Mouse (Mus musculus): ENCODE measurements around the gene Ffar1. TPM values are rescaled to one million over a fixed set of nuclear protein-coding genes. Genes with fewer than 3 reads are reported as not detected.

Ffar1 gene
- polyA plus RNA-seq, 1 experiment from 2014 or later = not detected

DNA sequence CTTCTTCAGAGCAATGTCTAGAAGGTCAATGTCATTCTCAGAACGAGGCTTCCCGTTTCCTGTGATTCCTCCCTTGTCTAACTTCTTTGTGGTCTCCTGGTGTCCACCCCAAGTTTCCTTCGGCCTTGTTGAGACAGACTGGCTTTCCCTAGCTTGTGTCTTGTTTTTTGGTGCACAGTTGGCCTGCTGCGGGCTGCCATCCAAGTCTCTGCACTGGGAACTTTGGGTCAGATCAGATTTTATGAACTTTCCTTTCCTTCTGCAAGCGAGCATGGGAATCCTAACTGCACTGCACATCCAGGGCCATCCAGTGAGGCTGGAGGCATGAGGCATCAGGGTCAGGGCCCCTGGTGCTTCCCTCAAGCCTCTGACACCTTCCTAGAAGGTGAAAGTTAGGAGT, 39.8 kb downstream of the Ffar1 start:
- Histone ChIP-seq H3K36me3 (no peaks in the 10 kb centered on the region), H3K4me2 (no peak overlapping the region), H3K27ac (replicated peaks) (no peak overlapping the region), H3K27me3 (no peaks in the 10 kb centered on the region), H3K4me3 (no peak overlapping the region), H3K9ac (no peak overlapping the region), H3K4me1 (replicated peaks) (no peaks in the 10 kb centered on the region), H3K9me3 (no peaks in the 10 kb centered on the region)
- no peak for ATAC-seq (ENCODE audit: low FRiP score, low read depth)
- 77% methylated on average over 5 of the region's 5 CpGs for WGBS

GRCm38 (mm10) chr7:30820854-30821445, 40.4 kb downstream of the Ffar1 start:
- Histone ChIP-seq H3K9me3 (no peaks in the 10 kb centered on the region), H3K9ac (no peak overlapping the region), H3K4me1 (replicated peaks) (no peaks in the 10 kb centered on the region), H3K27ac (replicated peaks) (no peak overlapping the region), H3K4me2 (no peak overlapping the region), H3K4me3 (no peak overlapping the region), H3K36me3 (no peaks in the 10 kb centered on the region), H3K27me3 (no peaks in the 10 kb centered on the region)
- no peak for ATAC-seq (ENCODE audit: low FRiP score, low read depth)
- WGBS = 72% methylated on average over 7 of the region's 7 CpGs

DNA sequence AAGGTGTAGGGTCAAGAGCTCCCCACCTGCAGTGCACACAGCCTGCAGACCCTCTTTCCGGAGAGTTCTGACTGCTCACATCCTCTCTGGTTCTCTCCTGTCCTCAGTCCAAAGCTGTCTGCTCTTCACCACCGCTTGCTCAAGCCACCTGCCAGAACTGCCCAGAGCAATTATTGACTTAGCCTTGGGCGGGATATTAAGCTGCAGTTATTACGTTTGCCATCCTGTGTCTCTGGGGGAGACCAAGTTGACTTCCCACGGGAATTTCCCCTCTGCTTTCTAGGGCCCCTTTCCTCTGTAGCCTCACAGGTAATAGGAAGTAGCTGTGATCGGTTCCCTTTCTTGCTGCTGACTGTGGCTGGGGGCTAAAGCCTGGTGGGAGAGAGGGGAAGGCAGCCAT, 41.2 kb downstream of the Ffar1 start:
- Histone ChIP-seq H3K27ac (replicated peaks) (no peak overlapping the region), H3K4me3 (no peak overlapping the region), H3K4me2 (no peak overlapping the region), H3K4me1 (replicated peaks) (no peaks in the 10 kb centered on the region), H3K27me3 (no peaks in the 10 kb centered on the region), H3K9me3 (no peaks in the 10 kb centered on the region), H3K9ac (no peak overlapping the region), H3K36me3 (no peaks in the 10 kb centered on the region)
- no peak for ATAC-seq (ENCODE audit: low FRiP score, low read depth)
- WGBS = 76% methylated on average over 6 of the region's 6 CpGs

DNA sequence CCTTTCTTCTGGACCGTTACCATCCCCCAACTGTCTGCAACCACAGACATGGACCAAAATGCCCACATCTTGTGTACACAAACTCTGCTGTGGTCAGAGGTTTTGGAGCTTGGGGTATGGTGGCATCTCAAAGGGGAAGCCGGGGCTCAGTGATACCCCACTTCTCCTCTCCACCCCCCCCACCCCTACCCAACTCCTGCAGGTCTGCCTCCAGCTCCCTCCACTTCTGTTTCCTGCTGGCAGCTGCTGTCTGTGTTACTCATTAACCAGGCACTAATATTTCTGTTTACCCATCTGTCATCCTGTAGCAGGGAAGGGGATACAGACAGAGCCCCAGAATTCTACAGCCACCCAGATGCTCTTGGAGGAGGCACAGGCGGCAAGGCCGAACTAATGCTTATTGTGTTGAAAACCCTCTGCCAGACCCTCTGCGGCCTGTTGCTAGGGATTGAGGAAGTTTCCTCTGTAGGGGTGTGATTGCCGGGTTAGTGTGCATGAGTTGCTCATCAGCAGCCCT, 49.0 kb downstream of the Ffar1 start:
- H3K27ac ChIP-seq (replicated peaks) = no peak overlapping the region; the same call in 1 of the 2 replicates
- ATAC-seq (ENCODE audit: low FRiP score, low read depth) = no peak
- H3K9ac ChIP-seq = no peak overlapping the region
- H3K9me3 ChIP-seq = no peaks in the 10 kb centered on the region
- no peak overlapping the region for H3K4me2 ChIP-seq
- H3K4me1 ChIP-seq (replicated peaks) = no peaks in the 10 kb centered on the region
- no peaks in the 10 kb centered on the region for H3K27me3 ChIP-seq
- H3K36me3 ChIP-seq = no peaks in the 10 kb centered on the region
- no peak overlapping the region for H3K4me3 ChIP-seq
- WGBS = 54% methylated on average over 6 of the region's 6 CpGs

DNA sequence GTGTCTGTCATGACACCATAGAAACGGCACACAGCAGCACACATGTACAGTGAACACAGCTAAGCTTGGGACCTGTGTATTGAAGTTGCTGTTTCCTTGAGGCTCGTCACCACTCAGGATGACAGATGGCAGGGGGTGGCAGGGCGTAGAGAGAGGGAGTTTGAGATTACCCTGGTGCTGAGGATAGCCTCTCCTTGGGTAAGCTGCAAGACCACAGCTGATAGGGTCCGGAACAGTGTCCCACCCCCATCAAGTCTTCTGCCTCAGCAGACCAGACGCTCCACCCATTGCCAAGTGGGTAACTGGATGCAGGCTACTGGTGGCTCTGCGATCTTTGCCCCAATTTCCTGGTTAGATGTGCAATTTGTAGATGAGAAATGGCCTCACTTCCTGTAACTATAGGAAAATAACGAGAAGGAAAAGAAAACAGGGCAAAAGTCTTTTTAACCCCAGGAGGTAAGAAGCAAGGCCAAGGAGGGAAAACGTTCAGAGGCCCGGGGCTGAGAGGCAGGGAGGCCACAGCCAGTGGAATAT, 49.5 kb downstream of the Ffar1 start:
- Histone ChIP-seq H3K4me1 (replicated peaks) (no peaks in the 10 kb centered on the region), H3K27ac (replicated peaks) (no peak overlapping the region; the same call in 1 of the 2 replicates), H3K9me3 (no peaks in the 10 kb centered on the region), H3K4me2 (no peak overlapping the region), H3K36me3 (no peaks in the 10 kb centered on the region), H3K4me3 (no peak overlapping the region), H3K27me3 (no peaks in the 10 kb centered on the region), H3K9ac (no peak overlapping the region)
- ATAC-seq (ENCODE audit: low FRiP score, low read depth) = no peak
- WGBS = 59% methylated on average over 9 of the region's 9 CpGs

DNA sequence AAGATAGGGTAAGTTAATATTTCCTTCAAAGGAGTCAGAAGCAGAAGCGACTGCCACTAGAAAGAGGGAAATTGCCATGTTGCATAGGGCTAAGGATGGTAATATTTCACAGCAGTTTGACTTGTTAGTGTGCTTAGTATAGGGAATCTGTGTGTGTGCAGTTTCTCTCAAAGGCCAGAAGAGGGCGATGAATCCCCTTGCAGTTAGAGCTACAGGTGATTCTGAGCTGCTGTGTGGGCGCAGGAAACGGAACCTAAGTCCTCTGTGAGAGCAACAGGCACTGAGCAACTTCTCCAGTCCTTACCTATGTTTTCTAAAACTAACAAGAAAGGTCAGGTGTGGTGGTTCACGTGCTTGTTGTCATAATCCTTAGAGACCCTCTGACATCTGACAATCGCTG, 51.0 kb downstream of the Ffar1 start:
- Histone ChIP-seq H3K4me1 (replicated peaks) (no peaks in the 10 kb centered on the region), H3K27me3 (no peaks in the 10 kb centered on the region), H3K9me3 (no peaks in the 10 kb centered on the region), H3K4me2 (no peak overlapping the region), H3K27ac (replicated peaks) (no peak overlapping the region), H3K4me3 (no peak overlapping the region), H3K36me3 (no peaks in the 10 kb centered on the region), H3K9ac (no peak overlapping the region)
- ATAC-seq (ENCODE audit: low FRiP score, low read depth) = no peak
- 54% methylated on average over 6 of the region's 6 CpGs for WGBS

Other genes with a start within 250 kb of the Ffar1 start
- gene Upk1a, start 248.7 kb downstream of the Ffar1 start, polyA plus RNA-seq (2015; fragmentation: Nextera tagmentation; extraction: Ambion mirVana) = 0.51 and 0.82 TPM in 2 replicates
- 1,185 and 1,301 TPM in 2 replicates for gene Cox6b1, start 235.4 kb downstream of the Ffar1 start, polyA plus RNA-seq (2015; fragmentation: Nextera tagmentation; extraction: Ambion mirVana)
- gene Etv2, start 225.7 kb downstream of the Ffar1 start, polyA plus RNA-seq (2015; fragmentation: Nextera tagmentation; extraction: Ambion mirVana) = not detected in 2 replicates
- gene Rbm42, start 211.2 kb downstream of the Ffar1 start, polyA plus RNA-seq (2015; fragmentation: Nextera tagmentation; extraction: Ambion mirVana) = 131 and 139 TPM in 2 replicates
- gene Haus5, start 196.6 kb downstream of the Ffar1 start, polyA plus RNA-seq (2015; fragmentation: Nextera tagmentation; extraction: Ambion mirVana) = 25.9 and 29.9 TPM in 2 replicates
- not detected in 2 replicates for gene Pmis2, start 190.0 kb downstream of the Ffar1 start, polyA plus RNA-seq (2015; fragmentation: Nextera tagmentation; extraction: Ambion mirVana)
- gene 2200002J24Rik, start 162.6 kb downstream of the Ffar1 start, polyA plus RNA-seq (2015; fragmentation: Nextera tagmentation; extraction: Ambion mirVana) = not detected in 2 replicates
- 3.1 and 3.3 TPM in 2 replicates for gene Atp4a, start 149.4 kb downstream of the Ffar1 start, polyA plus RNA-seq (2015; fragmentation: Nextera tagmentation; extraction: Ambion mirVana)
- 273 and 284 TPM in 2 replicates for gene Tmem147, start 132.0 kb downstream of the Ffar1 start, polyA plus RNA-seq (2015; fragmentation: Nextera tagmentation; extraction: Ambion mirVana)
- gene Gapdhs, start 117.9 kb downstream of the Ffar1 start, polyA plus RNA-seq (2015; fragmentation: Nextera tagmentation; extraction: Ambion mirVana) = 0.79 and 1.4 TPM in 2 replicates
- gene Sbsn, start 110.1 kb downstream of the Ffar1 start, polyA plus RNA-seq (2015; fragmentation: Nextera tagmentation; extraction: Ambion mirVana) = 2.2 TPM in 2 replicates
- 2.0 and 3.0 TPM in 2 replicates for gene Dmkn, start 97.8 kb downstream of the Ffar1 start, polyA plus RNA-seq (2015; fragmentation: Nextera tagmentation; extraction: Ambion mirVana)
- 0.52 and 2.8 TPM in 2 replicates for gene Krtdap, start 73.7 kb downstream of the Ffar1 start, polyA plus RNA-seq (2015; fragmentation: Nextera tagmentation; extraction: Ambion mirVana)
- gene Ffar2, start 37.8 kb downstream of the Ffar1 start, polyA plus RNA-seq (2015; fragmentation: Nextera tagmentation; extraction: Ambion mirVana) = 0.21 TPM in 1 of 2 replicates, not detected in the other
- 0.13 TPM in 1 of 2 replicates, not detected in the other for gene Ffar3, start 5.4 kb downstream of the Ffar1 start, polyA plus RNA-seq (2015; fragmentation: Nextera tagmentation; extraction: Ambion mirVana)
- gene Cd22, start 18.8 kb upstream of the Ffar1 start, polyA plus RNA-seq (2015; fragmentation: Nextera tagmentation; extraction: Ambion mirVana) = 0.35 TPM in 1 of 2 replicates, not detected in the other
- gene Mag, start 53.3 kb upstream of the Ffar1 start, polyA plus RNA-seq (2015; fragmentation: Nextera tagmentation; extraction: Ambion mirVana) = 4.1 and 5.0 TPM in 2 replicates
- not detected in 2 replicates for gene Hamp2, start 63.1 kb upstream of the Ffar1 start, polyA plus RNA-seq (2015; fragmentation: Nextera tagmentation; extraction: Ambion mirVana)
- gene Hamp, start 82.5 kb upstream of the Ffar1 start, polyA plus RNA-seq (2015; fragmentation: Nextera tagmentation; extraction: Ambion mirVana) = not detected in 2 replicates
- gene Usf2, start 95.2 kb upstream of the Ffar1 start, polyA plus RNA-seq (2015; fragmentation: Nextera tagmentation; extraction: Ambion mirVana) = 27.3 and 29.3 TPM in 2 replicates
- gene Lsr, start 111.9 kb upstream of the Ffar1 start, polyA plus RNA-seq (2015; fragmentation: Nextera tagmentation; extraction: Ambion mirVana) = 24.3 and 24.4 TPM in 2 replicates
- gene Fam187b, start 112.2 kb upstream of the Ffar1 start, polyA plus RNA-seq (2015; fragmentation: Nextera tagmentation; extraction: Ambion mirVana) = 0.69 and 1.1 TPM in 2 replicates
- gene Fxyd5, start 180.9 kb upstream of the Ffar1 start, polyA plus RNA-seq (2015; fragmentation: Nextera tagmentation; extraction: Ambion mirVana) = 19.2 and 26.8 TPM in 2 replicates
- 265 and 282 TPM in 2 replicates for gene Fxyd7, start 189.9 kb upstream of the Ffar1 start, polyA plus RNA-seq (2015; fragmentation: Nextera tagmentation; extraction: Ambion mirVana)
- gene Fxyd1, start 195.6 kb upstream of the Ffar1 start, polyA plus RNA-seq (2015; fragmentation: Nextera tagmentation; extraction: Ambion mirVana) = 46.2 and 55.7 TPM in 2 replicates
- gene Lgi4, start 197.8 kb upstream of the Ffar1 start, polyA plus RNA-seq (2015; fragmentation: Nextera tagmentation; extraction: Ambion mirVana) = 0.57 and 1.0 TPM in 2 replicates
- 0.31 TPM in 1 of 2 replicates, not detected in the other for gene Fxyd3, start 215.1 kb upstream of the Ffar1 start, polyA plus RNA-seq (2015; fragmentation: Nextera tagmentation; extraction: Ambion mirVana)